ENCODE assay signal across 8 mouse cellular contexts in genomic region chr19:27066449-27067181, GRCm38 (mm10).
A peak's percentile ranks its signal among the peaks of the same experiment; 100 is the strongest.
DNase-seq lines count a peak whose midpoint lies in the region; ATAC-seq and TF ChIP-seq lines count a peak whose summit lies in the region.

No protein-coding gene starts in this region.

- TF ChIP-seq CTCF in heart, postnatal 0 days (IDR thresholded peaks at IDR 0.05; ENCODE audit: low read depth): no peak

- WGBS in heart, postnatal 0 days: 19% methylated on average over 12 of the region's 12 CpGs
- WGBS in embryonic facial prominence, embryonic 15.5 days: 29% methylated on average over 12 of the region's 12 CpGs
- WGBS in stomach, embryonic 15.5 days: 43% methylated on average over 12 of the region's 12 CpGs

- TF ChIP-seq EP300 in heart, postnatal 0 days (IDR thresholded peaks at IDR 0.05; ENCODE audit: low read depth): no peak

- ATAC-seq in heart, postnatal 0 days (ENCODE audit: insufficient read depth, low read depth): peak; percentile 92
- ATAC-seq in embryonic facial prominence, embryonic 15.5 days (ENCODE audit: insufficient number of reproducible peaks, low FRiP score, low TSS enrichment, low read depth): peak; percentile 86
- peak; percentile 79; the same call in 1 of the 2 replicates for ATAC-seq in stomach, embryonic 15.5 days (ENCODE audit: insufficient read depth, low FRiP score, low read depth)

- peak overlapping the region; percentile 72 for H3K27ac ChIP-seq in heart, postnatal 0 days (ENCODE audit: low read depth)
- H3K27ac ChIP-seq in embryonic facial prominence, embryonic 15.5 days (replicated peaks): peak overlapping the region; percentile 69
- no peak overlapping the region for H3K27ac ChIP-seq in stomach, embryonic 15.5 days

- H3K4me3 ChIP-seq in heart, postnatal 0 days (ENCODE audit: low read depth, low read length): no peak overlapping the region
- no peak overlapping the region for H3K4me3 ChIP-seq in embryonic facial prominence, embryonic 15.5 days (replicated peaks)
- no peak overlapping the region for H3K4me3 ChIP-seq in stomach, embryonic 15.5 days (replicated peaks)

- H3K9ac ChIP-seq in heart, postnatal 0 days (replicated peaks; ENCODE audit: low read depth, low read length): no peak overlapping the region
- H3K9ac ChIP-seq in embryonic facial prominence, embryonic 15.5 days: no peak overlapping the region
- H3K9ac ChIP-seq in stomach, embryonic 15.5 days: no peak overlapping the region

- intact Hi-C loops in heart, postnatal 25 days (cut with DNase I): no loop called here

- H3K4me1 ChIP-seq in heart, postnatal 0 days (ENCODE audit: control insufficient read depth, insufficient read depth): peaks cover 14% of the 10 kb centered on the region
- peaks cover 12% of the 10 kb centered on the region for H3K4me1 ChIP-seq in embryonic facial prominence, embryonic 15.5 days
- H3K4me1 ChIP-seq in stomach, embryonic 15.5 days: no peaks in the 10 kb centered on the region

- DNase-seq in heart, postnatal 0 days (ENCODE audit: low spot score): peak; percentile 86
- no peak for DNase-seq in heart, postnatal 25 days (ENCODE audit: low spot score)
- peak; percentile 48 for DNase-seq in adrenal gland, postnatal 10 days
- DNase-seq in kidney, postnatal 25 days: peak; percentile 11 to 37
- peak; percentile 83 for DNase-seq in lung, postnatal 10 days
- no peak for DNase-seq in yolk sac, embryonic 10.5 days (ENCODE audit: low spot score)

- H3K4me2 ChIP-seq in heart, postnatal 0 days (ENCODE audit: low read depth, low read length): peak overlapping the region; percentile 43; the same call in 1 of the 2 replicates
- H3K4me2 ChIP-seq in embryonic facial prominence, embryonic 15.5 days (replicated peaks): peak overlapping the region; percentile 34; the same call in 1 of the 2 replicates
- H3K4me2 ChIP-seq in stomach, embryonic 15.5 days: peak overlapping the region; percentile 5; the same call in 1 of the 2 replicates

- no peaks in the 10 kb centered on the region for H3K9me3 ChIP-seq in heart, postnatal 0 days (replicated peaks; ENCODE audit: control insufficient read depth, low read length)
- H3K9me3 ChIP-seq in embryonic facial prominence, embryonic 15.5 days (replicated peaks): no peaks in the 10 kb centered on the region
- H3K9me3 ChIP-seq in stomach, embryonic 15.5 days: no peaks in the 10 kb centered on the region

- H3K27me3 ChIP-seq in heart, postnatal 0 days (ENCODE audit: control insufficient read depth, insufficient read depth, low read length): no peaks in the 10 kb centered on the region
- H3K27me3 ChIP-seq in embryonic facial prominence, embryonic 15.5 days: no peaks in the 10 kb centered on the region
- no peaks in the 10 kb centered on the region for H3K27me3 ChIP-seq in stomach, embryonic 15.5 days (replicated peaks)

- H3K36me3 ChIP-seq in heart, postnatal 0 days (replicated peaks; ENCODE audit: control insufficient read depth, insufficient read depth, low read length): no peaks in the 10 kb centered on the region
- no peaks in the 10 kb centered on the region for H3K36me3 ChIP-seq in embryonic facial prominence, embryonic 15.5 days
- H3K36me3 ChIP-seq in stomach, embryonic 15.5 days: no peaks in the 10 kb centered on the region

Comparison
In these comparisons a context has a peak if more than half of its experiments do, and no peak if none do; other contexts are left out.
1. DNase-seq: peak in heart, postnatal 0 days (single experiment), adrenal gland, postnatal 10 days (single experiment), kidney, postnatal 25 days (2 of 2) and lung, postnatal 10 days (single experiment); none in heart, postnatal 25 days (single experiment) and yolk sac, embryonic 10.5 days (single experiment).
2. Peak in every context shown above with its lines, with median percentiles within 50 percentile points of each other: ATAC-seq and H3K4me2 ChIP-seq.